8 mouse cellular contexts compared by ENCODE assay signal in the genomic region with DNA sequence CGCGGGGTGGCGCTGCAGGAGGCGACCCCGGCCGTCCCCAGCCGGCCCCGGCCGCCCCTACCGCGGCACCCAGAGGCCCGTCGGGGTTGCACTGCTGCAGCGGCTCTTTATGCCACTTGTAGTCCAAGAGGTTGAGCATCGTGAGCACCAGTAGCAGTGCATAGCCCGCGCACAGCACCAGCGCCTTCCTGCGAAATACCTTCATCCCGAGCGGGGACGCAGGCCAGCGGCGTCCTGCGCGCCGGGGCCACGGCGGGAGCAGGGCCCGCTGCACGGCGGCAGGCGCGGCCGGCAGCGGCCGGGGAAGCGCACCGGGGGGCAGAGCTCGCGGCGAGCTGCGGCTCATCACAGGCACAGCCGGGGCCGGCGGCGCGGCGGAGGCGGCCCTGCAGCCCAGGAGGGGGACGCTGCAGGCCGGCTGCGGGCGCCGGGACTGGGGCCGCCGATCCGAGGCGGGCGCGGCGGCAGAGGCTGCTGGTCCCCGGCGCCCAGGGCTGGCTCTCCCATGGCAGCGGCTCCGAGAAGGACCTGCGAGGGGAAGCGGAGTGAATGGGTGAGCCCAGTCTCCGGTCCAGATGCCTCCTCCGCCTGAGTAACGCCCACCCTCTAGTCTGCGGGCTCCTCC. TPM values are rescaled to one million over a fixed set of nuclear protein-coding genes. Genes with fewer than 3 reads are reported as not detected.
DNase-seq lines count a peak whose midpoint lies in the region; ATAC-seq and TF ChIP-seq lines count a peak whose summit lies in the region.

No protein-coding gene starts in this region.

- no peaks in the 10 kb centered on the region for H3K27me3 ChIP-seq in Patski
- H3K27me3 ChIP-seq in heart, embryonic 12.5 days (replicated peaks) = peaks cover 11% of the 10 kb centered on the region
- H3K27me3 ChIP-seq in midbrain, embryonic 10.5 days (ENCODE audit: low read depth, poor library complexity, severe bottlenecking) = peaks cover 31% of the 10 kb centered on the region

- ATAC-seq in Patski = peak; percentile 19
- peak; percentile 9 for ATAC-seq in heart, embryonic 12.5 days (ENCODE audit: insufficient number of reproducible peaks, low FRiP score)

- DNase-seq in frontal cortex, postnatal 25 days (ENCODE audit: low spot score in 2 of 2) = peak; percentile 9 to 22
- DNase-seq in frontal cortex, adult 2 months (ENCODE audit: extremely low spot score in 1 of 2, low spot score in 1 of 2) = no peak
- no peak for DNase-seq in Patski (ENCODE audit: low read depth, low spot score)
- peak; percentile 69 for DNase-seq in embryo, embryonic 9.5 days (ENCODE audit: extremely low spot score)
- peak; percentile 58 for DNase-seq in kidney, postnatal 10 days
- peak; percentile 73 for DNase-seq in midbrain, embryonic 10.5 days (ENCODE audit: low spot score)
- peak; percentile 53 for DNase-seq in testis, postnatal 10 days (ENCODE audit: low spot score)

- H3K4me3 ChIP-seq in heart, embryonic 12.5 days = peak overlapping the region; percentile 81
- peak overlapping the region; percentile 84 for H3K4me3 ChIP-seq in midbrain, embryonic 10.5 days

- peak overlapping the region; percentile 95 for H3K4me2 ChIP-seq in heart, embryonic 12.5 days

- POLR2A ChIA-PET in Patski (lab: Charles Lee) = no interaction called here

- in situ Hi-C loops in Patski (cut with MboI; ENCODE audit: low pct_unique_long_range_greater_than_20kb) = loop anchor here (5.0 to 10.0 kb wide), 4 partner anchors 211 to 669 kb away; no protein-coding TSS in a partner anchor

- H3K27ac ChIP-seq in heart, embryonic 12.5 days (ENCODE audit: poor library complexity, severe bottlenecking) = 0 out of 2 replicates have a peak overlapping the region, but pooled peaks have one; percentile 49
- peak overlapping the region; percentile 89 for H3K27ac ChIP-seq in midbrain, embryonic 10.5 days (replicated peaks)

- no peaks in the 10 kb centered on the region for H3K36me3 ChIP-seq in heart, embryonic 12.5 days
- peaks cover 14% of the 10 kb centered on the region for H3K36me3 ChIP-seq in midbrain, embryonic 10.5 days

- no peaks in the 10 kb centered on the region for H3K9me3 ChIP-seq in heart, embryonic 12.5 days (replicated peaks)
- H3K9me3 ChIP-seq in midbrain, embryonic 10.5 days (replicated peaks) = no peaks in the 10 kb centered on the region

- TF ChIP-seq CTCF in Patski (IDR thresholded peaks at IDR 0.05) = no peak

- H3K4me1 ChIP-seq in heart, embryonic 12.5 days (replicated peaks) = peaks cover 18% of the 10 kb centered on the region
- H3K4me1 ChIP-seq in midbrain, embryonic 10.5 days = peaks cover 45% of the 10 kb centered on the region

- H3K9ac ChIP-seq in heart, embryonic 12.5 days = peak overlapping the region; percentile 79

- CTCF ChIA-PET in Patski (lab: Charles Lee) = interaction anchor here (0.8 kb wide), 1 partner anchor 140 kb away, joined by 3 read pairs; no protein-coding TSS in a partner anchor

- WGBS in heart, embryonic 12.5 days = 2% methylated on average over 63 of the region's 72 CpGs
- WGBS in midbrain, embryonic 10.5 days = 2% methylated on average over 68 of the region's 72 CpGs

RNA-seq across cellular contexts. Expression of a gene that starts 0.5 kb away (rescaled TPM):
- polyA plus RNA-seq in frontal cortex, adult 2 months (2012; rRNA removed) = 34.5 and 41.6 TPM in 2 replicates
- polyA plus RNA-seq in Patski (2021) = 9.1 TPM
- 2.4 and 2.5 TPM in 2 replicates for polyA plus RNA-seq in heart, embryonic 12.5 days (2016; fragmentation: Nextera tagmentation; extraction: Ambion mirVana)
- polyA plus RNA-seq in midbrain, embryonic 10.5 days (2016; fragmentation: Nextera tagmentation; extraction: Ambion mirVana) = 8.8 TPM in 2 replicates

Comparison
In these comparisons a context has a peak if more than half of its experiments do, and no peak if none do; other contexts are left out.
1. DNase-seq: peak in frontal cortex, postnatal 25 days (2 of 2), embryo, embryonic 9.5 days (single experiment), kidney, postnatal 10 days (single experiment), midbrain, embryonic 10.5 days (single experiment) and testis, postnatal 10 days (single experiment); none in frontal cortex, adult 2 months (0 of 2) and Patski (single experiment).